Mouse (Mus musculus): ENCODE measurements around the gene Mpig6b. TPM values are rescaled to one million over a fixed set of nuclear protein-coding genes. Genes with fewer than 3 reads are reported as not detected.

Gene Mpig6b
- polyA plus RNA-seq, 1 experiment from 2014 or later, result 4.5 TPM

GRCm38 (mm10) chr17:35090166-35090932, 24.4 kb upstream of the Mpig6b start:
- Histone ChIP-seq H3K4me3 (ENCODE audit: low read depth, low read length) (peak overlapping the region; percentile 78), H3K27me3 (ENCODE audit: control insufficient read depth, insufficient read depth, low read depth, low read length) (no peaks in the 10 kb centered on the region), H3K27ac (ENCODE audit: low read length) (peak overlapping the region; percentile 95), H3K36me3 (ENCODE audit: control insufficient read depth, insufficient read depth) (peaks cover 25% of the 10 kb centered on the region), H3K9me3 (replicated peaks; ENCODE audit: control insufficient read depth, low read length) (no peaks in the 10 kb centered on the region), H3K9ac (ENCODE audit: low read depth, low read length) (peak overlapping the region; percentile 94), H3K4me2 (ENCODE audit: low read depth, low read length) (peak overlapping the region; percentile 66), H3K4me1 (ENCODE audit: control insufficient read depth, low read depth, low read length) (peaks cover 14% of the 10 kb centered on the region)
- ATAC-seq (ENCODE audit: low read depth), result peak; percentile 39
- WGBS (ENCODE audit: insufficient replicate concordance), result 60% methylated on average over 8 of the region's 8 CpGs

- peaks cover 14% of the 10 kb centered on the region for H3K4me1 ChIP-seq (ENCODE audit: control insufficient read depth, low read depth, low read length)
- peak within 1 kb of the TSS; percentile 78 for H3K4me3 ChIP-seq (ENCODE audit: low read depth, low read length)
- no peaks in the 10 kb centered on the region for H3K27me3 ChIP-seq (ENCODE audit: control insufficient read depth, insufficient read depth, low read depth, low read length)
- H3K27ac ChIP-seq (ENCODE audit: low read length), result peak within 1 kb of the TSS; percentile 95
- H3K36me3 ChIP-seq (ENCODE audit: control insufficient read depth, insufficient read depth), result peaks cover 14% of the 10 kb centered on the region
- WGBS (ENCODE audit: insufficient replicate concordance), result 2% methylated on average over 65 of the region's 67 CpGs
- H3K9ac ChIP-seq (ENCODE audit: low read depth, low read length), result peak within 1 kb of the TSS; percentile 94
- ATAC-seq (ENCODE audit: low read depth), result peak; percentile 97
- H3K4me2 ChIP-seq (ENCODE audit: low read depth, low read length), result peak within 1 kb of the TSS; percentile 66
- H3K9me3 ChIP-seq (replicated peaks; ENCODE audit: control insufficient read depth, low read length), result no peaks in the 10 kb centered on the region
These were observed 23.1 kb upstream of the Mpig6b start, which contains the start of gene Abhd16a for GRCm38 (mm10) chr17:35088825-35089644. TSS of gene Abhd16a (plus strand) at chr17:35089263.

GRCm38 (mm10) chr17:35088151-35088550, 22.2 kb upstream of the Mpig6b start:
- no peak for ATAC-seq (ENCODE audit: low read depth)
- H3K9me3 ChIP-seq (replicated peaks; ENCODE audit: control insufficient read depth, low read length), result no peaks in the 10 kb centered on the region
- H3K36me3 ChIP-seq (ENCODE audit: control insufficient read depth, insufficient read depth), result peaks cover 14% of the 10 kb centered on the region
- no peaks in the 10 kb centered on the region for H3K27me3 ChIP-seq (ENCODE audit: control insufficient read depth, insufficient read depth, low read depth, low read length)
- H3K4me3 ChIP-seq (ENCODE audit: low read depth, low read length), result no peak overlapping the region
- H3K4me2 ChIP-seq (ENCODE audit: low read depth, low read length), result no peak overlapping the region
- H3K27ac ChIP-seq (ENCODE audit: low read length), result no peak overlapping the region
- peaks cover 14% of the 10 kb centered on the region for H3K4me1 ChIP-seq (ENCODE audit: control insufficient read depth, low read depth, low read length)
- no peak overlapping the region for H3K9ac ChIP-seq (ENCODE audit: low read depth, low read length)
- WGBS (ENCODE audit: insufficient replicate concordance), result 30% methylated on average over 2 of the region's 2 CpGs

GRCm38 (mm10) chr17:35085208-35085865, 19.4 kb upstream of the Mpig6b start, which contains the start of gene Ly6g6f:
TSS of gene Ly6g6f (minus strand) at chr17:35085610.
- ATAC-seq (ENCODE audit: low read depth), result no peak
- Histone ChIP-seq H3K9me3 (replicated peaks; ENCODE audit: control insufficient read depth, low read length) (no peaks in the 10 kb centered on the region), H3K27ac (ENCODE audit: low read length) (no peak within 1 kb of the TSS), H3K4me1 (ENCODE audit: control insufficient read depth, low read depth, low read length) (peaks cover 12% of the 10 kb centered on the region), H3K4me3 (ENCODE audit: low read depth, low read length) (no peak within 1 kb of the TSS), H3K9ac (ENCODE audit: low read depth, low read length) (no peak within 1 kb of the TSS), H3K27me3 (ENCODE audit: control insufficient read depth, insufficient read depth, low read depth, low read length) (no peaks in the 10 kb centered on the region), H3K4me2 (ENCODE audit: low read depth, low read length) (no peak within 1 kb of the TSS), H3K36me3 (ENCODE audit: control insufficient read depth, insufficient read depth) (no peaks in the 10 kb centered on the region)
- WGBS (ENCODE audit: insufficient replicate concordance), result 35% methylated on average over 7 of the region's 7 CpGs

GRCm38 (mm10) chr17:35083929-35084497, 18.0 kb upstream of the Mpig6b start:
- WGBS (ENCODE audit: insufficient replicate concordance), result 41% methylated on average over 3 of the region's 3 CpGs
- ATAC-seq (ENCODE audit: low read depth), result no peak
- Histone ChIP-seq H3K4me2 (ENCODE audit: low read depth, low read length) (no peak overlapping the region), H3K9ac (ENCODE audit: low read depth, low read length) (no peak overlapping the region), H3K27ac (ENCODE audit: low read length) (no peak overlapping the region), H3K4me1 (ENCODE audit: control insufficient read depth, low read depth, low read length) (peaks cover 19% of the 10 kb centered on the region), H3K4me3 (ENCODE audit: low read depth, low read length) (no peak overlapping the region), H3K27me3 (ENCODE audit: control insufficient read depth, insufficient read depth, low read depth, low read length) (no peaks in the 10 kb centered on the region), H3K9me3 (replicated peaks; ENCODE audit: control insufficient read depth, low read length) (no peaks in the 10 kb centered on the region), H3K36me3 (ENCODE audit: control insufficient read depth, insufficient read depth) (no peaks in the 10 kb centered on the region)

GRCm38 (mm10) chr17:35082841-35083576, 17.0 kb upstream of the Mpig6b start:
- Histone ChIP-seq H3K4me1 (ENCODE audit: control insufficient read depth, low read depth, low read length) (peaks cover 22% of the 10 kb centered on the region), H3K36me3 (ENCODE audit: control insufficient read depth, insufficient read depth) (no peaks in the 10 kb centered on the region), H3K4me2 (ENCODE audit: low read depth, low read length) (no peak overlapping the region), H3K9ac (ENCODE audit: low read depth, low read length) (no peak overlapping the region), H3K9me3 (replicated peaks; ENCODE audit: control insufficient read depth, low read length) (no peaks in the 10 kb centered on the region), H3K4me3 (ENCODE audit: low read depth, low read length) (no peak overlapping the region), H3K27ac (ENCODE audit: low read length) (no peak overlapping the region), H3K27me3 (ENCODE audit: control insufficient read depth, insufficient read depth, low read depth, low read length) (peaks cover 2% of the 10 kb centered on the region)
- 80% methylated on average over 16 of the region's 16 CpGs for WGBS (ENCODE audit: insufficient replicate concordance)
- no peak for ATAC-seq (ENCODE audit: low read depth)

- 86% methylated on average over 4 of the region's 4 CpGs for WGBS (ENCODE audit: insufficient replicate concordance)
- Histone ChIP-seq H3K4me3 (ENCODE audit: low read depth, low read length) (no peak overlapping the region), H3K9ac (ENCODE audit: low read depth, low read length) (no peak overlapping the region; the same call in 1 of the 2 replicates), H3K4me2 (ENCODE audit: low read depth, low read length) (no peak overlapping the region; the same call in 1 of the 2 replicates), H3K4me1 (ENCODE audit: control insufficient read depth, low read depth, low read length) (peaks cover 24% of the 10 kb centered on the region), H3K27me3 (ENCODE audit: control insufficient read depth, insufficient read depth, low read depth, low read length) (peaks cover 6% of the 10 kb centered on the region), H3K27ac (ENCODE audit: low read length) (peak overlapping the region; percentile 80; the same call in 1 of the 2 replicates), H3K36me3 (ENCODE audit: control insufficient read depth, insufficient read depth) (no peaks in the 10 kb centered on the region), H3K9me3 (replicated peaks; ENCODE audit: control insufficient read depth, low read length) (no peaks in the 10 kb centered on the region)
- ATAC-seq (ENCODE audit: low read depth), result no peak
These were observed 14.7 kb upstream of the Mpig6b start for GRCm38 (mm10) chr17:35080710-35081109.

GRCm38 (mm10) chr17:35080248-35080647, 14.3 kb upstream of the Mpig6b start:
- peak overlapping the region; percentile 65 for H3K4me2 ChIP-seq (ENCODE audit: low read depth, low read length)
- H3K9me3 ChIP-seq (replicated peaks; ENCODE audit: control insufficient read depth, low read length), result no peaks in the 10 kb centered on the region
- peak overlapping the region; percentile 34 for H3K4me3 ChIP-seq (ENCODE audit: low read depth, low read length)
- no peaks in the 10 kb centered on the region for H3K36me3 ChIP-seq (ENCODE audit: control insufficient read depth, insufficient read depth)
- peaks cover 23% of the 10 kb centered on the region for H3K4me1 ChIP-seq (ENCODE audit: control insufficient read depth, low read depth, low read length)
- peak overlapping the region; percentile 80 for H3K27ac ChIP-seq (ENCODE audit: low read length)
- peaks cover 6% of the 10 kb centered on the region for H3K27me3 ChIP-seq (ENCODE audit: control insufficient read depth, insufficient read depth, low read depth, low read length)
- peak overlapping the region; percentile 58 for H3K9ac ChIP-seq (ENCODE audit: low read depth, low read length)
- 24% methylated on average over 6 of the region's 6 CpGs for WGBS (ENCODE audit: insufficient replicate concordance)
- peak; percentile 62 for ATAC-seq (ENCODE audit: low read depth)
